Mouse (Mus musculus): ENCODE measurements at regions not wholly inside any gene's neighbourhood (a gene's known extent, or its start where the extent isn't known, plus 50 kb on each side); places are given as distances from the start of the nearest gene placed in this dataset.

DNA sequence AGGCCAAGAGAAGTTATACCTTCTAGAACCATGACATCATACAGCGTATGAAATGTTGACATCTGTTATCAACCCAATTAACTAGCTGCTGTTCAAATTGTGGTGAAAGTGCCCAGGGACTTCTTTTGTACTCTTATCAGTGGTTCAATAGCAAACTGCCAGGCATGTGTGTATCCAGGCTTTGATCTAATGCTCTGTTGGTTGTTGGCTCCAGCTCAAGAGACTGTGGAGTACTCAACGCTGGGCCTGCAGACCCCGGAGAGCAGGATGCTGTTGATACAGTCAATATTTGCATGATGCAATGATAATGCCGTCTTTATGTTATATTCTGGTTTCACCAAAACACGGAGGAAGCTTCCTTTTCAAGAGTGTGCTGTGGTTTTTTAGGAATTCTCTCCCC, 102.9 kb downstream of the Mbip start:
- Histone ChIP-seq H3K4me3 (ENCODE audit: low read depth, low read length) (no peak overlapping the region), H3K4me2 (no peak overlapping the region), H3K36me3 (ENCODE audit: control insufficient read depth, insufficient read depth, low read length) (no peaks in the 10 kb centered on the region), H3K9ac (ENCODE audit: low read depth, low read length) (no peak overlapping the region), H3K27me3 (replicated peaks; ENCODE audit: control insufficient read depth, insufficient read depth, low read length) (0 out of 2 replicates have a peak, but pooled peaks cover 2% of the 10 kb centered on the region), H3K4me1 (replicated peaks; ENCODE audit: control insufficient read depth, insufficient read depth, low read length) (no peaks in the 10 kb centered on the region), H3K9me3 (ENCODE audit: control insufficient read depth, low read length) (no peaks in the 10 kb centered on the region), H3K27ac (ENCODE audit: low read depth, low read length) (no peak overlapping the region)
- ATAC-seq (replicated peaks; ENCODE audit: low FRiP score): 0 out of 2 replicates have a peak, but pooled peaks have one; percentile 34
- 57% methylated on average over 5 of the region's 5 CpGs for WGBS
- DNase-seq (ENCODE audit: low spot score): no peak

- Histone ChIP-seq H3K36me3 (ENCODE audit: control insufficient read depth, insufficient read depth, low read length) (no peaks in the 10 kb centered on the region), H3K9me3 (ENCODE audit: control insufficient read depth, low read length) (no peaks in the 10 kb centered on the region), H3K27ac (ENCODE audit: low read depth, low read length) (no peak overlapping the region), H3K9ac (ENCODE audit: low read depth, low read length) (no peak overlapping the region), H3K27me3 (replicated peaks; ENCODE audit: control insufficient read depth, insufficient read depth, low read length) (0 out of 2 replicates have a peak, but pooled peaks cover 2% of the 10 kb centered on the region), H3K4me1 (replicated peaks; ENCODE audit: control insufficient read depth, insufficient read depth, low read length) (no peaks in the 10 kb centered on the region), H3K4me2 (no peak overlapping the region), H3K4me3 (ENCODE audit: low read depth, low read length) (no peak overlapping the region)
- WGBS: 33% methylated on average over 5 of the region's 5 CpGs
- no peak for ATAC-seq (replicated peaks; ENCODE audit: low FRiP score)
- DNase-seq (ENCODE audit: low spot score): no peak
Measured at GRCm38 (mm10) chr12:56241735-56242134, 104.0 kb downstream of the Mbip start.

- 54% methylated on average over 12 of the region's 12 CpGs for WGBS
- H3K9me3 ChIP-seq (ENCODE audit: control insufficient read depth, low read length): no peaks in the 10 kb centered on the region
Measured at GRCm38 (mm10) chr12:56240206-56240605, 105.5 kb downstream of the Mbip start.

DNA sequence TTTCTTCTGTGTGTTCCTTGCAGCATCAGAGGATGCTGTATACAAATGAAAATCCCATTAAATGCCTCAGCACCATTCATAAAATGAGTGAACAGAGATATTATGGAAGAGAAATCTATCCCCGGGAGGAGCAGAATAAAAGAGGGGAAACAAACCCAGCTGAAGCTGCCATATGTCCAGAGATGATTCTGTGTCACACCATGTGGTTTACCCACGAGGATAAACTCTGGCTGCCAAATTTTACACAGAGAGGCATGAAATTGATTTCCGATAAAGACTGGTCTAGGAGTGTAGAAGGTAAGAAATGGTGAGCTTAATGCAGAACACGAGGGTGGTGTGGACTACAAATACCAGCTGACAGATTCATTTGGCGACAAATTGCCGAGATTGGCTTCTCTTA, 111.1 kb downstream of the Mbip start:
- H3K27ac ChIP-seq (ENCODE audit: low read depth, low read length): no peak overlapping the region
- ATAC-seq (replicated peaks; ENCODE audit: low FRiP score) (no peak), DNase-seq (ENCODE audit: low spot score) (no peak)
- no peaks in the 10 kb centered on the region for H3K36me3 ChIP-seq (ENCODE audit: control insufficient read depth, insufficient read depth, low read length)
- 80% methylated on average over 6 of the region's 6 CpGs for WGBS
- no peaks in the 10 kb centered on the region for H3K4me1 ChIP-seq (replicated peaks; ENCODE audit: control insufficient read depth, insufficient read depth, low read length)
- H3K9me3 ChIP-seq (ENCODE audit: control insufficient read depth, low read length): no peaks in the 10 kb centered on the region
- H3K4me3 ChIP-seq (ENCODE audit: low read depth, low read length): no peak overlapping the region
- H3K9ac ChIP-seq (ENCODE audit: low read depth, low read length): no peak overlapping the region
- H3K27me3 ChIP-seq (replicated peaks; ENCODE audit: control insufficient read depth, insufficient read depth, low read length): no peaks in the 10 kb centered on the region
- H3K4me2 ChIP-seq: no peak overlapping the region

More at GRCm38 (mm10) chr12:56240206-56240605, 105.5 kb downstream of the Mbip start:
- no peaks in the 10 kb centered on the region for H3K4me1 ChIP-seq (replicated peaks; ENCODE audit: control insufficient read depth, insufficient read depth, low read length)
- DNase-seq (ENCODE audit: low spot score) (no peak), ATAC-seq (replicated peaks; ENCODE audit: low FRiP score) (no peak)
- H3K4me3 ChIP-seq (ENCODE audit: low read depth, low read length): no peak overlapping the region
- H3K9ac ChIP-seq (ENCODE audit: low read depth, low read length): no peak overlapping the region
- H3K4me2 ChIP-seq: no peak overlapping the region
- no peak overlapping the region for H3K27ac ChIP-seq (ENCODE audit: low read depth, low read length)
- H3K36me3 ChIP-seq (ENCODE audit: control insufficient read depth, insufficient read depth, low read length): no peaks in the 10 kb centered on the region
- H3K27me3 ChIP-seq (replicated peaks; ENCODE audit: control insufficient read depth, insufficient read depth, low read length): no peaks in the 10 kb centered on the region

GRCm38 (mm10) chr12:56233209-56233608, 112.5 kb downstream of the Mbip start:
- H3K4me1 ChIP-seq (replicated peaks; ENCODE audit: control insufficient read depth, insufficient read depth, low read length): no peaks in the 10 kb centered on the region
- no peaks in the 10 kb centered on the region for H3K9me3 ChIP-seq (ENCODE audit: control insufficient read depth, low read length)
- DNase-seq (ENCODE audit: low spot score): no peak
- no peak overlapping the region for H3K27ac ChIP-seq (ENCODE audit: low read depth, low read length)
- ATAC-seq (replicated peaks; ENCODE audit: low FRiP score): no peak
- no peaks in the 10 kb centered on the region for H3K36me3 ChIP-seq (ENCODE audit: control insufficient read depth, insufficient read depth, low read length)
- H3K27me3 ChIP-seq (replicated peaks; ENCODE audit: control insufficient read depth, insufficient read depth, low read length): no peaks in the 10 kb centered on the region
- no peak overlapping the region for H3K4me2 ChIP-seq
- H3K4me3 ChIP-seq (ENCODE audit: low read depth, low read length): no peak overlapping the region
- no peak overlapping the region for H3K9ac ChIP-seq (ENCODE audit: low read depth, low read length)

DNA sequence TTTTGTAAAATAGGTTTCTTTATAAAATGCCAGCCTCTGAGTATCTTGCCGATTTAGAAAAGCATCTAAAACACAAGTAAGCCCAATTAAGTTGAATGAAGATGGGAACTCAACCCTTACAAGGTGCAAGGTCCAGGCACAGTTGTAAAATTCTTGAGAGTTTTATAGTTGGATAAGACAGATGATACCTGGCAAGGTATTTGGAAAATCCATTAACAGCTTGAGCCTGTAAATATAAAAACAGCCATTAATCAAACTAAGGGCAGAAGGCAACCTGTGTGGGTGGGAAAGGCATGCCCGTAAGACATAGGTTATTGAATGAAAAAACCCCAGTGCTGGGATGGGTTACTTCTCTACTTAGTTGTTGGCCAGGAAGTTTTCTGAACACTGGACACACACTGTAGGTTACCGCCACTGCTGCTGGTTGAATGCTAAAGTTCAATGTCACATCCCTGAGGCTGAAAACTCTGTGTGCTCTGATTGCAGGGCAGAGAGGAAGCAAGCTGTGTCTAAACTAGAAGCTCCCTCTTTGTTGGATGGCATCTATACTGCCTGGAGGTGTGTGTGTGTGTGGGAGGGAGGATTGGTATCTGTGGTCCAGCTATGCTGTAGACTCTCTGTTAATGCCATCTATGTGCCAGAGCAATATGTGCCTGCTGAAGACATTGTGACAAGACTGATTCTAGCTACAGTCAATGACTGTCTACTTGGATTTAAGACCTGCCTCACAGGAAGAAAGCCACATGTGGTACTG, 121.4 kb downstream of the Mbip start:
- Histone ChIP-seq H3K4me3 (ENCODE audit: low read depth, low read length) (no peak overlapping the region), H3K9me3 (ENCODE audit: control insufficient read depth, low read length) (no peaks in the 10 kb centered on the region), H3K9ac (ENCODE audit: low read depth, low read length) (no peak overlapping the region), H3K27me3 (replicated peaks; ENCODE audit: control insufficient read depth, insufficient read depth, low read length) (no peaks in the 10 kb centered on the region), H3K36me3 (ENCODE audit: control insufficient read depth, insufficient read depth, low read length) (no peaks in the 10 kb centered on the region), H3K4me1 (replicated peaks; ENCODE audit: control insufficient read depth, insufficient read depth, low read length) (no peaks in the 10 kb centered on the region), H3K4me2 (no peak overlapping the region), H3K27ac (ENCODE audit: low read depth, low read length) (no peak overlapping the region)
- DNase-seq (ENCODE audit: low spot score) (no peak), ATAC-seq (replicated peaks; ENCODE audit: low FRiP score) (no peak)
- WGBS: 82% methylated on average over 3 of the region's 3 CpGs

- Histone ChIP-seq H3K36me3 (ENCODE audit: control insufficient read depth, insufficient read depth, low read length) (no peaks in the 10 kb centered on the region), H3K9ac (ENCODE audit: low read depth, low read length) (no peak overlapping the region), H3K27ac (ENCODE audit: low read depth, low read length) (no peak overlapping the region), H3K4me3 (ENCODE audit: low read depth, low read length) (no peak overlapping the region), H3K4me2 (no peak overlapping the region), H3K4me1 (replicated peaks; ENCODE audit: control insufficient read depth, insufficient read depth, low read length) (no peaks in the 10 kb centered on the region), H3K9me3 (ENCODE audit: control insufficient read depth, low read length) (no peaks in the 10 kb centered on the region), H3K27me3 (replicated peaks; ENCODE audit: control insufficient read depth, insufficient read depth, low read length) (no peaks in the 10 kb centered on the region)
- WGBS: 65% methylated on average over 3 of the region's 3 CpGs
- DNase-seq (ENCODE audit: low spot score) (no peak), ATAC-seq (replicated peaks; ENCODE audit: low FRiP score) (no peak)
Measured at GRCm38 (mm10) chr12:56193524-56193923, 152.2 kb downstream of the Mbip start.

- Histone ChIP-seq H3K36me3 (ENCODE audit: control insufficient read depth, insufficient read depth, low read length) (no peaks in the 10 kb centered on the region), H3K9ac (ENCODE audit: low read depth, low read length) (no peak overlapping the region), H3K27me3 (replicated peaks; ENCODE audit: control insufficient read depth, insufficient read depth, low read length) (no peaks in the 10 kb centered on the region), H3K4me1 (replicated peaks; ENCODE audit: control insufficient read depth, insufficient read depth, low read length) (no peaks in the 10 kb centered on the region), H3K9me3 (ENCODE audit: control insufficient read depth, low read length) (no peaks in the 10 kb centered on the region), H3K4me2 (no peak overlapping the region), H3K4me3 (ENCODE audit: low read depth, low read length) (no peak overlapping the region), H3K27ac (ENCODE audit: low read depth, low read length) (no peak overlapping the region)
- DNase-seq (ENCODE audit: low spot score) (no peak), ATAC-seq (replicated peaks; ENCODE audit: low FRiP score) (no peak)
- 88% methylated on average over 12 of the region's 12 CpGs for WGBS
Measured at GRCm38 (mm10) chr12:56189562-56189961, 156.1 kb downstream of the Mbip start.

DNA sequence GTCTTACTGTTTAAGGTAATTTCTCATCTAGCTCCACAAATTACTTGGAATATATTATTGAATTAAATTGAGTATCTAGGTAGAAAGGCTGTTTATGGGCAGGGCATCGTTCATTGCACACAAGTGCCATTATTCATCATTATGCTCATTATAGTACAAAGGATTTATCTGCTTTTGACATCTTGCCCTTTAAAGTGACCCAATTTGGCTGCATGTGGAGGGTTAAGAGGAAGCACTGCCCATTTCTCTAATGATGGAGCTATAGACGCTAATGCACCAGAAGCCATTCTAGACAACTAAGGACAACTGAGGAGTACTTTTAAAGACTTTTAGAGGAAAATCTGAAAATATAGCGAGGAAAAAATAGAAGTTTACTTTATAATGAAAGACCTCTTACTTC, 185.0 kb downstream of the Mbip start:
- no peak overlapping the region for H3K4me2 ChIP-seq
- no peaks in the 10 kb centered on the region for H3K27me3 ChIP-seq (replicated peaks; ENCODE audit: control insufficient read depth, insufficient read depth, low read length)
- no peaks in the 10 kb centered on the region for H3K4me1 ChIP-seq (replicated peaks; ENCODE audit: control insufficient read depth, insufficient read depth, low read length)
- no peak overlapping the region for H3K27ac ChIP-seq (ENCODE audit: low read depth, low read length)
- 73% methylated on average over 3 of the region's 3 CpGs for WGBS
- H3K36me3 ChIP-seq (ENCODE audit: control insufficient read depth, insufficient read depth, low read length): no peaks in the 10 kb centered on the region
- ATAC-seq (replicated peaks; ENCODE audit: low FRiP score): no peak
- no peaks in the 10 kb centered on the region for H3K9me3 ChIP-seq (ENCODE audit: control insufficient read depth, low read length)
- no peak overlapping the region for H3K4me3 ChIP-seq (ENCODE audit: low read depth, low read length)
- DNase-seq (ENCODE audit: low spot score): no peak
- H3K9ac ChIP-seq (ENCODE audit: low read depth, low read length): no peak overlapping the region

All from liver, embryonic 11.5 days (tissue).